Mouse (Mus musculus) layer of hippocampus, adult 8-10 months (tissue): Measurements from ENCODE around the gene E330034G19Rik. TPM values are rescaled to one million over a fixed set of nuclear protein-coding genes. Genes with fewer than 3 reads are reported as not detected.
"Not testable (repeated sequence)": the region's sequence is repeated elsewhere in the genome, so short reads cannot be mapped to it uniquely, and the experiment has no call there.

ENCODE experiments used
- DNase-seq, 2 experiments: peaks; one replicate each; pipeline ENCODE4 v3.0.0; 2022; ENCODE audit warnings: low spot score in 2 of 2
- total RNA-seq, 4 experiments: library from RNA; stranded (reverse); gene quantifications; 2 replicates each; pipeline ENCODE4 v1.2.4; 2022

Gene E330034G19Rik
- total RNA-seq = not detected

GRCm38 (mm10) chr14:24292914-24293313, at the start of gene E330034G19Rik:
Gene E330034G19Rik, plus strand, starts transcription at chr14:24293214.
- no peak for DNase-seq

- DNase-seq = no peak
Measured at GRCm38 (mm10) chr14:24244330-24245176, 48.5 kb upstream of the E330034G19Rik start.

- peak in 1 of 2 experiments; percentile 35 for DNase-seq
Measured at GRCm38 (mm10) chr14:24245177-24246081, 47.6 kb upstream of the E330034G19Rik start, which contains the start of gene Dlg5. Gene Dlg5, minus strand, starts transcription at chr14:24245920.

- DNase-seq = no peak
Measured at GRCm38 (mm10) chr14:24249926-24250325, 43.1 kb upstream of the E330034G19Rik start.

GRCm38 (mm10) chr14:24251326-24251725, 41.7 kb upstream of the E330034G19Rik start:
- DNase-seq = no peak

- no peak for DNase-seq
Measured at GRCm38 (mm10) chr14:24253611-24254202, 39.3 kb upstream of the E330034G19Rik start.

GRCm38 (mm10) chr14:24255956-24256355, 37.1 kb upstream of the E330034G19Rik start:
- no peak for DNase-seq

GRCm38 (mm10) chr14:24260391-24260790, 32.6 kb upstream of the E330034G19Rik start:
- no peak for DNase-seq

- DNase-seq = no peak
Measured at GRCm38 (mm10) chr14:24262382-24262781, 30.6 kb upstream of the E330034G19Rik start.

- DNase-seq = peak; percentile 22 to 45
Measured at GRCm38 (mm10) chr14:24262915-24263314, 30.1 kb upstream of the E330034G19Rik start.

- no peak for DNase-seq
Measured at GRCm38 (mm10) chr14:24269571-24269970, 23.4 kb upstream of the E330034G19Rik start.

GRCm38 (mm10) chr14:24273575-24273974, 19.4 kb upstream of the E330034G19Rik start:
- DNase-seq = no peak

- DNase-seq = no peak
Measured at GRCm38 (mm10) chr14:24275534-24275933, 17.5 kb upstream of the E330034G19Rik start.

GRCm38 (mm10) chr14:24281278-24281677, 11.7 kb upstream of the E330034G19Rik start:
- DNase-seq = no peak

- DNase-seq = no peak
Measured at GRCm38 (mm10) chr14:24282276-24282675, 10.7 kb upstream of the E330034G19Rik start.

GRCm38 (mm10) chr14:24286136-24286535, 6.9 kb upstream of the E330034G19Rik start:
- DNase-seq = no peak

- DNase-seq = no peak
Measured at GRCm38 (mm10) chr14:24290726-24291125, 2.3 kb upstream of the E330034G19Rik start.

GRCm38 (mm10) chr14:24293631-24294030, 617 bp downstream of the E330034G19Rik start:
- DNase-seq = no peak

GRCm38 (mm10) chr14:24302126-24302525, 9.1 kb downstream of the E330034G19Rik start:
- DNase-seq = not testable (repeated sequence)

- no peak for DNase-seq
Measured at GRCm38 (mm10) chr14:24306667-24307066, 13.7 kb downstream of the E330034G19Rik start.

GRCm38 (mm10) chr14:24307146-24307545, 14.1 kb downstream of the E330034G19Rik start:
- DNase-seq = no peak
